Mouse (Mus musculus) spleen, adult 18-20 months (tissue): Measurements from ENCODE around the gene 1110002E22Rik.

Experiments
- DNase-seq, 2 experiments: peaks; one replicate each; pipeline ENCODE4 v3.0.0; 2022; ENCODE audit warnings: mixed read lengths in 2 of 2

The 1110002E22Rik gene

GRCm38 (mm10) chr3:138065930-138066329 lies 1.1 kb downstream of the 1110002E22Rik start:
- no peak for DNase-seq

- DNase-seq = no peak
These were observed 1.6 kb downstream of the 1110002E22Rik start for GRCm38 (mm10) chr3:138066348-138066856.

GRCm38 (mm10) chr3:138067288-138067687 lies 2.4 kb downstream of the 1110002E22Rik start, which contains the start of gene Gm5105:
Gm5105 (minus strand) TSS chr3:138067388.
- no peak for DNase-seq

GRCm38 (mm10) chr3:138068103-138068502 lies 3.3 kb downstream of the 1110002E22Rik start:
- no peak for DNase-seq

GRCm38 (mm10) chr3:138069756-138070511 lies 5.1 kb downstream of the 1110002E22Rik start:
- DNase-seq = no peak

- DNase-seq = no peak
These were observed 6.2 kb downstream of the 1110002E22Rik start for GRCm38 (mm10) chr3:138071004-138071403.

GRCm38 (mm10) chr3:138071476-138072073 lies 6.7 kb downstream of the 1110002E22Rik start:
- DNase-seq = no peak

GRCm38 (mm10) chr3:138074214-138074613 lies 9.4 kb downstream of the 1110002E22Rik start:
- no peak for DNase-seq

- no peak for DNase-seq
These were observed 10.4 kb downstream of the 1110002E22Rik start for GRCm38 (mm10) chr3:138075209-138075608.

- no peak for DNase-seq
These were observed 12.9 kb downstream of the 1110002E22Rik start for GRCm38 (mm10) chr3:138077476-138078340.

GRCm38 (mm10) chr3:138078701-138079100 lies 13.8 kb downstream of the 1110002E22Rik start:
- no peak for DNase-seq

GRCm38 (mm10) chr3:138083073-138083637 lies 18.3 kb downstream of the 1110002E22Rik start:
- no peak for DNase-seq

GRCm38 (mm10) chr3:138083896-138084295 lies 19.0 kb downstream of the 1110002E22Rik start:
- DNase-seq = no peak

GRCm38 (mm10) chr3:138095301-138095700 lies 30.4 kb downstream of the 1110002E22Rik start:
- DNase-seq = no peak

GRCm38 (mm10) chr3:138095718-138096117 lies 30.9 kb downstream of the 1110002E22Rik start:
- no peak for DNase-seq

GRCm38 (mm10) chr3:138096263-138097028 lies 31.6 kb downstream of the 1110002E22Rik start:
- no peak for DNase-seq

- DNase-seq = no peak
These were observed 32.9 kb downstream of the 1110002E22Rik start for GRCm38 (mm10) chr3:138097718-138098117.

GRCm38 (mm10) chr3:138101936-138102335 lies 37.1 kb downstream of the 1110002E22Rik start:
- DNase-seq = no peak

GRCm38 (mm10) chr3:138103690-138104089 lies 38.8 kb downstream of the 1110002E22Rik start:
- DNase-seq = no peak

- no peak for DNase-seq
These were observed 40.2 kb downstream of the 1110002E22Rik start for GRCm38 (mm10) chr3:138105056-138105455.

- no peak for DNase-seq
These were observed 42.0 kb downstream of the 1110002E22Rik start for GRCm38 (mm10) chr3:138106887-138107286.
